Mouse (Mus musculus) intestine, postnatal 0 days (tissue): Measurements from ENCODE around the gene Dnttip2. TPM values are rescaled to one million over a fixed set of nuclear protein-coding genes. Genes with fewer than 3 reads are reported as not detected.

Source experiments
- ATAC-seq: fragments of 200-750 bp; cut with Nextera tagmentation; 2 replicates; pipeline ENCODE4 v1.8.0; 2017; ENCODE audit warnings: mild to moderate bottlenecking, moderate TSS enrichment, moderate library complexity
- H3K27ac ChIP-seq: fragments of 300-500 bp; sonication (generic); 2 replicates; pipeline ENCODE4 v1.5.1; 2014; ENCODE audit warnings: mild to moderate bottlenecking, low read depth, low read length, moderate library complexity
- H3K27me3 ChIP-seq: fragments of 300-500 bp; sonication (generic); replicated peaks from 2 replicates; pipeline ENCODE4 v1.6.1; 2014; ENCODE audit warnings: low read length, mixed read lengths; ENCODE audit not compliant: control insufficient read depth, insufficient read depth
- H3K36me3 ChIP-seq: fragments of 300-500 bp; sonication (generic); 2 replicates; pipeline ENCODE4 v1.6.1; 2014; ENCODE audit warnings: mild to moderate bottlenecking, moderate library complexity; ENCODE audit not compliant: control insufficient read depth, insufficient read depth
- H3K4me1 ChIP-seq: fragments of 300-500 bp; sonication (generic); replicated peaks from 2 replicates; pipeline ENCODE4 v1.6.1; 2014; ENCODE audit warnings: antibody characterized with exemption, low read length, mixed read lengths; ENCODE audit not compliant: control insufficient read depth, insufficient read depth
- H3K4me2 ChIP-seq: fragments of 300-500 bp; sonication (generic); replicated peaks from 2 replicates; pipeline ENCODE4 v1.6.1; 2014; ENCODE audit warnings: low read depth, mild to moderate bottlenecking, moderate library complexity
- H3K4me3 ChIP-seq: fragments of 300-500 bp; sonication (generic); 2 replicates; pipeline ENCODE4 v1.5.1; 2014; ENCODE audit warnings: low read depth, low read length
- H3K9ac ChIP-seq: fragments of 300-500 bp; sonication (generic); 2 replicates; pipeline ENCODE4 v1.6.1; 2014; ENCODE audit warnings: mild to moderate bottlenecking, low read depth, low read length
- H3K9me3 ChIP-seq: fragments of 300-500 bp; sonication (generic); 2 replicates; pipeline ENCODE4 v1.6.1; 2016; ENCODE audit warnings: mixed run types; ENCODE audit not compliant: control insufficient read depth
- CTCF ChIP-seq: sonication (generic); IDR thresholded peaks from 2 replicates; pipeline ENCODE4 v1.5.1; 2016; ENCODE audit warnings: low read depth, mild to moderate bottlenecking, control low read depth, antibody characterized with exemption, moderate library complexity
- WGBS: fragments of 180-500 bp; shearing (Covaris S2); extraction: QIAGEN DNeasy Blood & Tissue Kit; methylation state at CpG from one replicate; pipeline ENCODE4 v1.1.7; 2014; 5-methylcytosine and 5-hydroxymethylcytosine counted together
- polyA plus RNA-seq: library from polyadenylated mRNA; unstranded; fragments of >200 nt; fragmentation: Nextera tagmentation; extraction: Ambion mirVana; gene quantifications from 2 replicates; pipeline ENCODE4 v1.2.1, GENCODE M21; 2015

The Dnttip2 gene
- polyA plus RNA-seq, 1 experiment from 2014 or later: 42.4 TPM

GRCm38 (mm10) chr3:122245215-122245877 lies 28.8 kb upstream of the Dnttip2 start, which contains the start of gene Gclm:
TSS of gene Gclm (plus strand) at chr3:122245557.
- H3K4me2 ChIP-seq: peak within 1 kb of the TSS; percentile 89
- peak within 1 kb of the TSS; percentile 94 for H3K27ac ChIP-seq
- no peaks in the 10 kb centered on the region for H3K4me1 ChIP-seq
- ATAC-seq: peak; percentile 94
- H3K9ac ChIP-seq: peak within 1 kb of the TSS; percentile 94
- H3K9me3 ChIP-seq: no peaks in the 10 kb centered on the region
- under 1% methylated on average over 72 of the region's 90 CpGs for WGBS
- H3K4me3 ChIP-seq: peak within 1 kb of the TSS; percentile 81
- H3K27me3 ChIP-seq: no peaks in the 10 kb centered on the region
- H3K36me3 ChIP-seq: no peaks in the 10 kb centered on the region
- peak; percentile 67 for TF ChIP-seq CTCF

- Histone ChIP-seq H3K9ac (peak overlapping the region; percentile 94), H3K4me3 (peak overlapping the region; percentile 81), H3K27me3 (no peaks in the 10 kb centered on the region), H3K9me3 (no peaks in the 10 kb centered on the region), H3K36me3 (no peaks in the 10 kb centered on the region), H3K4me1 (no peaks in the 10 kb centered on the region), H3K27ac (peak overlapping the region; percentile 94), H3K4me2 (peak overlapping the region; percentile 89)
- peak; percentile 36 for ATAC-seq
- under 1% methylated on average over 49 of the region's 50 CpGs for WGBS
- TF ChIP-seq CTCF: peak; percentile 68
These were observed 28.3 kb upstream of the Dnttip2 start for GRCm38 (mm10) chr3:122245878-122246332.

GRCm38 (mm10) chr3:122246406-122246805 lies 27.8 kb upstream of the Dnttip2 start:
- peak overlapping the region; percentile 94; the same call in 1 of the 2 replicates for H3K9ac ChIP-seq
- peak overlapping the region; percentile 81 for H3K4me3 ChIP-seq
- no peak for TF ChIP-seq CTCF
- H3K9me3 ChIP-seq: no peaks in the 10 kb centered on the region
- WGBS: 24% methylated on average over 6 of the region's 6 CpGs
- H3K4me1 ChIP-seq: no peaks in the 10 kb centered on the region
- no peaks in the 10 kb centered on the region for H3K27me3 ChIP-seq
- H3K27ac ChIP-seq: peak overlapping the region; percentile 94
- no peak for ATAC-seq
- peak overlapping the region; percentile 89 for H3K4me2 ChIP-seq
- H3K36me3 ChIP-seq: no peaks in the 10 kb centered on the region

GRCm38 (mm10) chr3:122246986-122247767 lies 27.0 kb upstream of the Dnttip2 start:
- Histone ChIP-seq H3K36me3 (no peaks in the 10 kb centered on the region), H3K4me1 (no peaks in the 10 kb centered on the region), H3K27ac (peak overlapping the region; percentile 94; the same call in 1 of the 2 replicates), H3K4me3 (peak overlapping the region; percentile 81), H3K9me3 (no peaks in the 10 kb centered on the region), H3K4me2 (peak overlapping the region; percentile 89), H3K9ac (peak overlapping the region; percentile 94; the same call in 1 of the 2 replicates), H3K27me3 (no peaks in the 10 kb centered on the region)
- WGBS: 45% methylated on average over 12 of the region's 12 CpGs
- no peak for ATAC-seq
- no peak for TF ChIP-seq CTCF

GRCm38 (mm10) chr3:122247768-122248100 lies 26.5 kb upstream of the Dnttip2 start:
- no peak for ATAC-seq
- peak overlapping the region; percentile 21; the same call in 1 of the 2 replicates for H3K27ac ChIP-seq
- no peak for TF ChIP-seq CTCF

More at GRCm38 (mm10) chr3:122247768-122248100, 26.5 kb upstream of the Dnttip2 start:
- Histone ChIP-seq H3K4me2 (peak overlapping the region; percentile 89), H3K36me3 (no peaks in the 10 kb centered on the region), H3K4me1 (no peaks in the 10 kb centered on the region), H3K4me3 (peak overlapping the region; percentile 81; the same call in 1 of the 2 replicates), H3K9me3 (no peaks in the 10 kb centered on the region), H3K27me3 (no peaks in the 10 kb centered on the region), H3K9ac (no peak overlapping the region)
- 100% methylated on average over 2 of the region's 2 CpGs for WGBS
